Mouse (Mus musculus): ENCODE results near the gene Lat.

- TF ChIP-seq GATA1 (IDR thresholded peaks at IDR 0.05; ENCODE audit: low read length) (no peak), TAL1 (IDR thresholded peaks at IDR 0.05; ENCODE audit: low read length) (no peak)
Measured at GRCm38 (mm10) chr7:126323729-126324128, 45.6 kb downstream of the Lat start.

Measured in erythroblast, embryonic 14.5 days (primary cell).